Mouse (Mus musculus): ENCODE measurements at regions not wholly inside any gene's neighbourhood (a gene's known extent, or its start where the extent isn't known, plus 50 kb on each side); places are given as distances from the start of the nearest gene placed in this dataset.

- peak; percentile 88 for DNase-seq (ENCODE audit: low read depth)
- TF ChIP-seq CTCF (IDR thresholded peaks at IDR 0.05; ENCODE audit: borderline replicate concordance, extremely low read depth, insufficient read depth, insufficient read length) (peak; percentile 60; the same call in 1 of the 2 replicates), POLR2A (IDR thresholded peaks at IDR 0.05; ENCODE audit: borderline replicate concordance, extremely low read depth, insufficient read depth, insufficient read length, poor library complexity, severe bottlenecking) (no peak)
These were observed 181.8 kb downstream of the Barhl2 start for GRCm38 (mm10) chr5:106276186-106276585.

DNA sequence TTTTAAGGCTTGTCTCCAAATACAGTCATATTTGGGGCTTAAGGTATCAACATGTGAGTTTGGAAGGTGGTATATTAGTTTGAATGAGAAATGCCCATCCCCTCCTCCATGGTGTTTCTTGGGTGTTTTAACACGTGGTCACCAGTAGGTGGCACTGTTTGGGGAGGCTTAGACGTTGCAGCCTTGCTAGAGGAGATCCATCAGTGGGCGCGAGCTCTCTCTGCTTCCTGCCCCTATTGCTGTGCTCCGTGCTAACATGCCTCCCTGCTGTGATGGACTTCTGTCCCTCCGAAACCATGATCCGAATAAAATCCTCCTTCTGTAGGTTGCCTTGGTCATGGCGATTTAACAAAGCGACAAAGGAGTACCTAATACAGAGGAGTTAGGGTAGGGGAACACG, 183.3 kb downstream of the Barhl2 start:
- DNase-seq (ENCODE audit: low read depth) = no peak
- TF ChIP-seq POLR2A (IDR thresholded peaks at IDR 0.05; ENCODE audit: borderline replicate concordance, extremely low read depth, insufficient read depth, insufficient read length, poor library complexity, severe bottlenecking) = no peak
- TF ChIP-seq CTCF (IDR thresholded peaks at IDR 0.05; ENCODE audit: borderline replicate concordance, extremely low read depth, insufficient read depth, insufficient read length) = peak; percentile 69; the same call in 1 of the 2 replicates

DNA sequence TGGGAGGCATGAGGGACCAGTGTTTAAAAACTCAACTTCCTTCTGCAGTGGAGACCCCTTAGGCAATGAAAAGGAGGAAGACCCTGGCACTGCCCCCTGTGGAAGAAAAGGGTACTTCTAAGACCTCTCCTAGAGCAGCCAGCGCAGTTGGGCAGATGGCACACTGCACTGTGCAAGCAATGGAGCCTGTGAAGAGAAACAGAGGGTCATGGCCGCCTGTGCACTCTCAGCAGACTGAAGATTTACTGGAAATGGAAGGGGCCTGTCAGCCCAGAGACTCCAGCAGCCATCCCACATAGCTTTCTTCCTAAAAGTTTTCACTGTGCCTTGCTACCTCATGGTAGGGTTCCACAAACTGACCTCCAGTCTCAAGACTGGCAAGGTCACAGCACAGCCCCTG, 193.4 kb downstream of the Barhl2 start:
- TF ChIP-seq POLR2A (IDR thresholded peaks at IDR 0.05; ENCODE audit: borderline replicate concordance, extremely low read depth, insufficient read depth, insufficient read length, poor library complexity, severe bottlenecking) = no peak
- DNase-seq (ENCODE audit: low read depth) = no peak

DNA sequence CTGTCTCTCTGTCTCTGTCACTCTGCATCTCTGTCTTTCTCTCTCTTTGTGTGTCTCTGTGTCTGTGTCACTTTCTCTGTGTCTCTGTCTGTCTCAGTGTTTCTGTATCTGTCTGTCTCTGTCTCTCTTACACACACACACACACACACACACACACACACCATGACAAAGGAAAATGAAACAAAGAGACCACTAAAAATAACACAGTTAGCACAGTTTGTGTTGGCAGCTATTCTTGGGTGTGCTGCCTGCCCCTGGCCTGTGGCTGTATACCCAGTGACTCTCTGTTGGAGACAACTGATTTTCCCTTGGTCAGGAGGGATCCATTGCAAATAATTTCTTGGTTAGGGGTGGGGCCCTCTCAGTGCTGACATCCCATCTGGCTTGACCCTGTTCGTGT, 200.8 kb downstream of the Barhl2 start:
- TF ChIP-seq POLR2A (IDR thresholded peaks at IDR 0.05; ENCODE audit: borderline replicate concordance, extremely low read depth, insufficient read depth, insufficient read length, poor library complexity, severe bottlenecking) (no peak), CTCF (IDR thresholded peaks at IDR 0.05; ENCODE audit: borderline replicate concordance, extremely low read depth, insufficient read depth, insufficient read length) (no peak)
- DNase-seq (ENCODE audit: low read depth) = no peak

GRCm38 (mm10) chr5:106229154-106229553, 228.8 kb downstream of the Barhl2 start:
- TF ChIP-seq CTCF (IDR thresholded peaks at IDR 0.05; ENCODE audit: borderline replicate concordance, extremely low read depth, insufficient read depth, insufficient read length) = no peak
- TF ChIP-seq POLR2A (IDR thresholded peaks at IDR 0.05; ENCODE audit: borderline replicate concordance, extremely low read depth, insufficient read depth, insufficient read length, poor library complexity, severe bottlenecking) = no peak
- peak; percentile 63 for DNase-seq (ENCODE audit: low read depth)

- DNase-seq (ENCODE audit: low read depth) = no peak
- TF ChIP-seq POLR2A (IDR thresholded peaks at IDR 0.05; ENCODE audit: borderline replicate concordance, extremely low read depth, insufficient read depth, insufficient read length, poor library complexity, severe bottlenecking) (no peak), CTCF (IDR thresholded peaks at IDR 0.05; ENCODE audit: borderline replicate concordance, extremely low read depth, insufficient read depth, insufficient read length) (no peak)
These were observed 233.8 kb downstream of the Barhl2 start for GRCm38 (mm10) chr5:106224141-106224540.

GRCm38 (mm10) chr5:106209543-106209942, 248.4 kb downstream of the Barhl2 start:
- TF ChIP-seq POLR2A (IDR thresholded peaks at IDR 0.05; ENCODE audit: borderline replicate concordance, extremely low read depth, insufficient read depth, insufficient read length, poor library complexity, severe bottlenecking) = no peak
- TF ChIP-seq CTCF (IDR thresholded peaks at IDR 0.05; ENCODE audit: borderline replicate concordance, extremely low read depth, insufficient read depth, insufficient read length) = no peak
- no peak for DNase-seq (ENCODE audit: low read depth)

DNA sequence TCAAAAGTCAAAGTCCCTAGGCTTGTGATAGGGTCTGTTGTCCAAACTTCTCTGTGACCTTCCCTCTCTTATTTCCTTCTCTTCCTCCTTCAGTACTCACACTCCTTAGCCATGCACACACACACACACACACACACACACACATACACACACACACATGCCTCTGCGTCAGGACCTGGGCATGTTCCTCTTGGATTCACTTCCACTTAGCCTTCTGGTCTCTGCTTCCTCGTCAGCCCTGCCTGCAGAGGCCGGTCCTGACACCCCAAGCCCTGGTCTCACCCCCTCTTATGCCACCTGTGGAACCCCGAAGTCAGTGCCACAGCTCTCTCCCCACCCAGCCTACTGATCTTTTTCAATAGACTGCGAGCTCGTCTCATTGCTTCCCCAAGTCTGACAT, 250.3 kb downstream of the Barhl2 start:
- TF ChIP-seq CTCF (IDR thresholded peaks at IDR 0.05; ENCODE audit: borderline replicate concordance, extremely low read depth, insufficient read depth, insufficient read length) (no peak), POLR2A (IDR thresholded peaks at IDR 0.05; ENCODE audit: borderline replicate concordance, extremely low read depth, insufficient read depth, insufficient read length, poor library complexity, severe bottlenecking) (no peak)
- no peak for DNase-seq (ENCODE audit: low read depth)

DNA sequence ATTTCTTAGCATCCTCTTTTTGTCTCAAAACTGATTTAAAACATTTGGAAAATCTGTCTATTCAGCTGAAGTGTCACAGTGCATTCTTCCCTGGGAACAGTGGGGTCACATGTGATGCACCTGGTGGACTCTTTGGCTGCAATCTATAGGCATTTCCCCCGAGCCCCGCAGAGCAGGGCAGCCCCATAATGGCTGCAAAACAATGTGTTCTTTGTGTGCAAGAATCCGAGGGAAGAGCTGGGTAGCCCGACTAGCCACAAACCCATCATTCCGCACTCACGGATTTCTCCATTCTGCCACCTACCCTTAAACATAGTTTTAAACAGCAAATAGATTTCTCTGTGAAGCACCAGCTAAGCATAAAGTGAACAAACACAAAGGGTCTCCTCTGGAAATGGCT, 252.2 kb downstream of the Barhl2 start:
- TF ChIP-seq POLR2A (IDR thresholded peaks at IDR 0.05; ENCODE audit: borderline replicate concordance, extremely low read depth, insufficient read depth, insufficient read length, poor library complexity, severe bottlenecking) (no peak), CTCF (IDR thresholded peaks at IDR 0.05; ENCODE audit: borderline replicate concordance, extremely low read depth, insufficient read depth, insufficient read length) (no peak)
- peak; percentile 59 for DNase-seq (ENCODE audit: low read depth)

- DNase-seq (ENCODE audit: low read depth) = peak; percentile 59
- TF ChIP-seq CTCF (IDR thresholded peaks at IDR 0.05; ENCODE audit: borderline replicate concordance, extremely low read depth, insufficient read depth, insufficient read length) (no peak), POLR2A (IDR thresholded peaks at IDR 0.05; ENCODE audit: borderline replicate concordance, extremely low read depth, insufficient read depth, insufficient read length, poor library complexity, severe bottlenecking) (no peak)
These were observed 257.3 kb downstream of the Barhl2 start for GRCm38 (mm10) chr5:106200631-106201030.

GRCm38 (mm10) chr5:106199061-106199460, 258.9 kb downstream of the Barhl2 start:
- TF ChIP-seq POLR2A (IDR thresholded peaks at IDR 0.05; ENCODE audit: borderline replicate concordance, extremely low read depth, insufficient read depth, insufficient read length, poor library complexity, severe bottlenecking) (no peak), CTCF (IDR thresholded peaks at IDR 0.05; ENCODE audit: borderline replicate concordance, extremely low read depth, insufficient read depth, insufficient read length) (no peak)
- peak; percentile 70 for DNase-seq (ENCODE audit: low read depth)

DNA sequence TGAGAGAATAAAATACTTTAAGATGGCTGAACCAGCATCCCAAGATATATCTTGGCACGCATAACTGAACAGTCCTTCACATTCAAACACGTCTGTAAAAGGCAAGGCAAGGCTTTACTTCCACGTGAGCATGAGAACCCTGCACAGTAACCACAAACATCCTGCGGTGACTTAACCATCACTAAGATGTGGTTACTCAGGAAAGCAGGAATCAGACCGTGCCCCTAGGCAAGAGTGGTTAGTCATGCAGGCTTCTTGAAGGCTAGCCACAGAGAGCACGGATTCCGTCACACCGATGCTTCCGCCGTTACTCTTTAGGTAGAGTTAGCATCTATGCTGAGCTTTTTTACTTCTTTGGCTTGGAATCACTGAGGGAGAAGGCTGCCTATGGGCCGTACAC, 266.8 kb downstream of the Barhl2 start:
- no peak for DNase-seq (ENCODE audit: low read depth)
- no peak for TF ChIP-seq CTCF (IDR thresholded peaks at IDR 0.05; ENCODE audit: borderline replicate concordance, extremely low read depth, insufficient read depth, insufficient read length)
- no peak for TF ChIP-seq POLR2A (IDR thresholded peaks at IDR 0.05; ENCODE audit: borderline replicate concordance, extremely low read depth, insufficient read depth, insufficient read length, poor library complexity, severe bottlenecking)

DNA sequence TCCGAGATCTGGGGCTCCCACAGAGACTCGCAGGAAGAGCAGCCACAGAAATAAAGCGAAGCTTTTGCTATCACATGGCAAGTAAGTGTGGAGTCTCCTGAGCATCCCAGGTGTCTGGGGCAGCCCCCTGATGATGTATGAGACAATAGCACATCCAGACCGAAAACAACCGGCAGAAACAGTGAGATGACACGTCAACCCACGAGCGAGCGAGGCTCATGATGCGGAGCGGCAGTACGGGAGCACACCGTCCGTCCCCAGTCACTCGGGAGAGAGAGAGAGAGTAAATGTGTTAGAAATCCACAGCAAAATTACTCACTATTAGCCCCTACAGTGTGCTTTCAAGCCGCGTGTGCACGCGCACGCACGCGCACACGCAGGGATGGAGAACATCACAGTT, 276.2 kb downstream of the Barhl2 start:
- no peak for TF ChIP-seq CTCF (IDR thresholded peaks at IDR 0.05; ENCODE audit: borderline replicate concordance, extremely low read depth, insufficient read depth, insufficient read length)
- TF ChIP-seq POLR2A (IDR thresholded peaks at IDR 0.05; ENCODE audit: borderline replicate concordance, extremely low read depth, insufficient read depth, insufficient read length, poor library complexity, severe bottlenecking) = no peak
- DNase-seq (ENCODE audit: low read depth) = no peak
